In genomic region chr1:88253106-88253505, GRCm38 (mm10) we compare ENCODE assay signal across 36 mouse cellular contexts. TPM values are rescaled to one million over a fixed set of nuclear protein-coding genes. Genes with fewer than 3 reads are reported as not detected.
DNase-seq lines count a peak whose midpoint lies in the region; ATAC-seq and TF ChIP-seq lines count a peak whose summit lies in the region.
"Had no signal": no experiment of that assay in that cellular context is flagged by ENCODE, and none has a peak within 500 bp of the region (broad histone marks: within the 10 kb centered on the region; RNA-seq: fewer than 3 reads in every experiment).

No protein-coding gene starts in this region.

- no peak overlapping the region for H3K4me2 ChIP-seq in intestine, embryonic 16.5 days (ENCODE audit: low read depth, low read length)
- H3K4me2 ChIP-seq: embryonic facial prominence, embryonic 12.5 days; forebrain, embryonic 15.5 days; liver, embryonic 13.5 days; lung, embryonic 15.5 days; midbrain, embryonic 13.5 days; neural tube, embryonic 13.5 days had no signal

- no peak for TF ChIP-seq CTCF in liver, adult 2 months (IDR thresholded peaks at IDR 0.05; ENCODE audit: low read depth, low read length)

- no peaks in the 10 kb centered on the region for H3K27me3 ChIP-seq in liver, adult 2 months (ENCODE audit: control insufficient read depth, insufficient read depth, low read length)
- H3K27me3 ChIP-seq in intestine, embryonic 16.5 days (replicated peaks; ENCODE audit: control insufficient read depth, insufficient read depth, low read length): no peaks in the 10 kb centered on the region
- H3K27me3 ChIP-seq in splenic B cell, adult 2 months (ENCODE audit: control insufficient read depth, insufficient read depth, low read length, poor library complexity, severe bottlenecking): no peaks in the 10 kb centered on the region
- H3K27me3 ChIP-seq: embryonic facial prominence, embryonic 12.5 days; forebrain, embryonic 15.5 days; liver, embryonic 13.5 days; lung, embryonic 15.5 days; midbrain, embryonic 13.5 days; neural tube, embryonic 13.5 days; Patski had no signal

- peak; percentile 62 for DNase-seq in liver, adult 2 months (ENCODE audit: extremely low read depth, low read depth, low spot score)
- DNase-seq in liver: no peak
- peak; percentile 59 for DNase-seq in splenic B cell, adult 2 months (ENCODE audit: low read depth, low spot score)
- DNase-seq in ovary, adult 18-20 months (ENCODE audit: low spot score): no peak
- no peak for DNase-seq in right cerebral cortex, postnatal 4 days
- DNase-seq in heart, postnatal 4 days: no peak
- DNase-seq: adrenal gland, postnatal 14 days; cerebellum, adult 11 months; cerebellum, adult 9-10 months; cerebellum, postnatal 36 days; embryo, embryonic 11 days; gastrocnemius, adult 2 months; gastrocnemius, postnatal 36 days; heart, adult 2 months; heart, postnatal 14 days; kidney, adult 2 months; liver, embryonic 13.5 days; retina, postnatal 1 day had no signal

- ATAC-seq in intestine, embryonic 16.5 days: peak; percentile 22
- ATAC-seq in megakaryocyte, adult 5-6 weeks (ENCODE audit: poor library complexity, severe bottlenecking): 0 out of 2 replicates have a peak, but pooled peaks have one; percentile 10
- ATAC-seq: forebrain, embryonic 15.5 days; midbrain, embryonic 13.5 days; Patski had no signal

- no peak overlapping the region for H3K4me3 ChIP-seq in liver, adult 2 months (ENCODE audit: insufficient read depth, low read depth, low read length)
- H3K4me3 ChIP-seq in intestine, embryonic 16.5 days (ENCODE audit: low read length): no peak overlapping the region
- H3K4me3 ChIP-seq: embryonic facial prominence, embryonic 12.5 days; forebrain, embryonic 10.5 days; forebrain, embryonic 15.5 days; gastrocnemius, adult 2 months; heart, adult 2 months; liver, embryonic 13.5 days; lung, embryonic 15.5 days; midbrain, embryonic 13.5 days; neural tube, embryonic 13.5 days had no signal

- no peak for TF ChIP-seq POLR2A in liver, adult 2 months (IDR thresholded peaks at IDR 0.05; ENCODE audit: extremely low read depth, insufficient read depth, low read length)

- H3K27ac ChIP-seq in liver, adult 2 months (replicated peaks; ENCODE audit: insufficient read depth, low read depth, low read length): peak overlapping the region; percentile 0
- no peak overlapping the region for H3K27ac ChIP-seq in intestine, embryonic 16.5 days (ENCODE audit: low read length)
- H3K27ac ChIP-seq: embryonic facial prominence, embryonic 12.5 days; forebrain, embryonic 10.5 days; forebrain, embryonic 15.5 days; gastrocnemius, adult 2 months; heart, adult 2 months; liver, embryonic 13.5 days; lung, embryonic 15.5 days; midbrain, embryonic 13.5 days; neural tube, embryonic 13.5 days had no signal

- no peaks in the 10 kb centered on the region for H3K79me2 ChIP-seq in liver, adult 2 months (ENCODE audit: control insufficient read depth, insufficient read depth, low read length)

- H3K9me3 ChIP-seq in intestine, embryonic 16.5 days (ENCODE audit: control insufficient read depth, low read length): peaks cover 35% of the 10 kb centered on the region

- WGBS in liver, adult 2 months: 44% methylated on average over 8 of the region's 8 CpGs
- 73% methylated on average over 8 of the region's 8 CpGs for WGBS in intestine, embryonic 16.5 days

- H3K9ac ChIP-seq in liver, adult 2 months (ENCODE audit: low read depth, low read length): no peak overlapping the region
- no peak overlapping the region for H3K9ac ChIP-seq in intestine, embryonic 16.5 days (ENCODE audit: low read depth, low read length)
- H3K9ac ChIP-seq: embryonic facial prominence, embryonic 12.5 days; forebrain, embryonic 15.5 days; liver, embryonic 13.5 days; lung, embryonic 15.5 days; midbrain, embryonic 13.5 days; neural tube, embryonic 13.5 days had no signal

- no peaks in the 10 kb centered on the region for H3K36me3 ChIP-seq in liver, adult 2 months (ENCODE audit: control insufficient read depth, insufficient read depth, low read length)
- no peaks in the 10 kb centered on the region for H3K36me3 ChIP-seq in intestine, embryonic 16.5 days (ENCODE audit: control insufficient read depth, insufficient read depth, low read length)
- H3K36me3 ChIP-seq in splenic B cell, adult 2 months (ENCODE audit: control insufficient read depth, insufficient read depth, low read length, poor library complexity, severe bottlenecking): no peaks in the 10 kb centered on the region
- H3K36me3 ChIP-seq: embryonic facial prominence, embryonic 12.5 days; forebrain, embryonic 10.5 days; forebrain, embryonic 15.5 days; liver, embryonic 13.5 days; lung, embryonic 15.5 days; midbrain, embryonic 13.5 days; neural tube, embryonic 13.5 days had no signal

- H3K4me1 ChIP-seq in liver, adult 2 months (ENCODE audit: control insufficient read depth, insufficient read depth, low read length): peaks cover 11% of the 10 kb centered on the region
- H3K4me1 ChIP-seq in intestine, embryonic 16.5 days (ENCODE audit: control insufficient read depth, insufficient read depth, low read length): no peaks in the 10 kb centered on the region
- H3K4me1 ChIP-seq: embryonic facial prominence, embryonic 12.5 days; forebrain, embryonic 10.5 days; forebrain, embryonic 15.5 days; liver, embryonic 13.5 days; lung, embryonic 15.5 days; midbrain, embryonic 13.5 days; neural tube, embryonic 13.5 days had no signal

RNA-seq across cellular contexts. Expression of gene Hjurp, which starts 24.3 kb away (rescaled TPM):
- 78.7 and 90.1 TPM in 2 replicates for total RNA-seq in liver, adult 2 months (2014; rRNA removed)
- 31.4 and 32.8 TPM in 2 replicates for polyA plus RNA-seq in liver, adult 2 months (2012; rRNA removed)
- 135 and 141 TPM in 2 replicates for polyA plus RNA-seq in intestine, embryonic 16.5 days (2015; fragmentation: Nextera tagmentation; extraction: Ambion mirVana)
- 99.8 and 112 TPM in 2 replicates for total RNA-seq in megakaryocyte, adult 5-6 weeks (2015)
- total RNA-seq in megakaryocyte, adult 5-6 weeks (2017): 174 and 189 TPM in 2 replicates
- 100 to 1,000 TPM in 1 of 2 experiments, 10 to 100 TPM in 1; 97.1 to 100 TPM for total RNA-seq in heart, postnatal 4 days (2021)

RNA-seq across cellular contexts. Expression of gene Trpm8, which starts 24.4 kb away (rescaled TPM):
- total RNA-seq in liver, adult 2 months (2014; rRNA removed): under 0.01 TPM in 2 replicates
- polyA plus RNA-seq in liver, adult 2 months (2012; rRNA removed): 0.01 and 0.02 TPM in 2 replicates
- not detected in 2 replicates for polyA plus RNA-seq in intestine, embryonic 16.5 days (2015; fragmentation: Nextera tagmentation; extraction: Ambion mirVana)
- not detected in 2 replicates for total RNA-seq in megakaryocyte, adult 5-6 weeks (2015)
- total RNA-seq in megakaryocyte, adult 5-6 weeks (2017): not detected in 2 replicates
- total RNA-seq in heart, postnatal 4 days (2021): not detected
- total RNA-seq: adrenal gland, postnatal 14 days; gastrocnemius, adult 2 months; gastrocnemius, postnatal 36 days; heart, adult 2 months; heart, postnatal 14 days; megakaryocyte-erythroid progenitor cell, adult 5-6 weeks; MEL had no signal
- polyA plus RNA-seq: embryonic facial prominence, embryonic 12.5 days; forebrain, embryonic 10.5 days; heart, adult 2 months; hindbrain, embryonic 11.5 days; kidney, adult 2 months; kidney, embryonic 16.5 days; large intestine, adult 2 months; limb, embryonic 11.5 days; liver, embryonic 13.5 days; stomach, embryonic 14.5 days had no signal

RNA-seq across cellular contexts. Expression of gene Mroh2a, which starts 26.3 kb away (rescaled TPM):
- 0.27 and 1.0 TPM in 2 replicates for total RNA-seq in liver, adult 2 months (2014; rRNA removed)
- 0.77 and 0.82 TPM in 2 replicates for polyA plus RNA-seq in liver, adult 2 months (2012; rRNA removed)
- 0.76 and 0.88 TPM in 2 replicates for polyA plus RNA-seq in intestine, embryonic 16.5 days (2015; fragmentation: Nextera tagmentation; extraction: Ambion mirVana)
- 0.47 and 1.2 TPM in 2 replicates for total RNA-seq in megakaryocyte, adult 5-6 weeks (2015)
- 0.28 and 0.37 TPM in 2 replicates for total RNA-seq in megakaryocyte, adult 5-6 weeks (2017)
- under 1 TPM in 1 of 2 experiments, not detected in 1; 0.02 TPM for total RNA-seq in heart, postnatal 4 days (2021)
- total RNA-seq: gastrocnemius, adult 2 months; gastrocnemius, postnatal 36 days had no signal

RNA-seq across cellular contexts. Expression of gene Ugt1a1, which starts 41.3 kb away (rescaled TPM):
- total RNA-seq in liver, adult 2 months (2014; rRNA removed): 662 and 719 TPM in 2 replicates
- polyA plus RNA-seq in liver, adult 2 months (2012; rRNA removed): 408 and 574 TPM in 2 replicates
- polyA plus RNA-seq in intestine, embryonic 16.5 days (2015; fragmentation: Nextera tagmentation; extraction: Ambion mirVana): 55.9 and 79.1 TPM in 2 replicates
- 0.29 and 1.1 TPM in 2 replicates for total RNA-seq in megakaryocyte, adult 5-6 weeks (2015)
- 0.37 TPM in 1 of 2 replicates, not detected in the other for total RNA-seq in megakaryocyte, adult 5-6 weeks (2017)
- not detected for total RNA-seq in heart, postnatal 4 days (2021)
- total RNA-seq: gastrocnemius, adult 2 months; gastrocnemius, postnatal 36 days; heart, adult 2 months; heart, postnatal 14 days; left cerebral cortex, adult 18-20 months; megakaryocyte-erythroid progenitor cell, adult 5-6 weeks; MEL had no signal
- polyA plus RNA-seq: embryonic facial prominence, embryonic 12.5 days; forebrain, embryonic 15.5 days; heart, adult 2 months; heart, embryonic 14.5 days; hindbrain, embryonic 11.5 days; limb, embryonic 11.5 days; liver, embryonic 13.5 days; midbrain, embryonic 13.5 days; neural tube, embryonic 13.5 days had no signal

RNA-seq across cellular contexts. Expression of gene Dnajb3, which starts 47.5 kb away (rescaled TPM):
- total RNA-seq in liver, adult 2 months (2014; rRNA removed): not detected in 2 replicates
- polyA plus RNA-seq in liver, adult 2 months (2012; rRNA removed): 0.17 TPM in 1 of 2 replicates, not detected in the other
- 5.7 and 8.0 TPM in 2 replicates for polyA plus RNA-seq in intestine, embryonic 16.5 days (2015; fragmentation: Nextera tagmentation; extraction: Ambion mirVana)
- total RNA-seq in megakaryocyte, adult 5-6 weeks (2015): 0.66 TPM in 1 of 2 replicates, not detected in the other
- total RNA-seq in megakaryocyte, adult 5-6 weeks (2017): not detected in 2 replicates
- 1 to 10 TPM; 1.6 to 1.8 TPM for total RNA-seq in heart, postnatal 4 days (2021)
- total RNA-seq: gastrocnemius, adult 2 months; gastrocnemius, postnatal 36 days; MEL had no signal
- polyA plus RNA-seq: Patski had no signal

Comparison
In these comparisons a context has a peak if more than half of its experiments do, and no peak if none do; other contexts are left out.
1. DNase-seq: peak in liver, adult 2 months (single experiment) and splenic B cell, adult 2 months (single experiment); none in liver (single experiment), ovary, adult 18-20 months (single experiment), right cerebral cortex, postnatal 4 days (single experiment) and heart, postnatal 4 days (single experiment).